Mouse (Mus musculus) layer of hippocampus, adult 11-12 months (tissue): ENCODE results near the gene Ttc4.

ENCODE experiments used
- DNase-seq: peaks from one replicate; pipeline ENCODE4 v3.0.0; 2022; ENCODE audit warnings: low spot score

Ttc4 gene

GRCm38 (mm10) chr4:106614180-106614797 is 64.5 kb downstream of the Ttc4 start:
- DNase-seq, result peak; percentile 77

GRCm38 (mm10) chr4:106613560-106613959 is 65.2 kb downstream of the Ttc4 start:
- DNase-seq, result no peak

- DNase-seq, result no peak
Measured at GRCm38 (mm10) chr4:106613105-106613504, 65.6 kb downstream of the Ttc4 start.
